Mouse (Mus musculus) spleen, adult 12 weeks (tissue): Measurements from ENCODE around the gene Arhgap40.

Experiments used
- DNase-seq: peaks from one replicate; pipeline ENCODE4 v3.0.0; 2022; ENCODE audit warnings: low spot score

Gene Arhgap40

GRCm38 (mm10) chr2:158550067-158550466 lies 37.5 kb downstream of the Arhgap40 start:
- peak; percentile 48 for DNase-seq

- no peak for DNase-seq
Measured at GRCm38 (mm10) chr2:158554366-158554765, 41.8 kb downstream of the Arhgap40 start.

- DNase-seq, result no peak
Measured at GRCm38 (mm10) chr2:158555252-158555651, 42.7 kb downstream of the Arhgap40 start.

DNA sequence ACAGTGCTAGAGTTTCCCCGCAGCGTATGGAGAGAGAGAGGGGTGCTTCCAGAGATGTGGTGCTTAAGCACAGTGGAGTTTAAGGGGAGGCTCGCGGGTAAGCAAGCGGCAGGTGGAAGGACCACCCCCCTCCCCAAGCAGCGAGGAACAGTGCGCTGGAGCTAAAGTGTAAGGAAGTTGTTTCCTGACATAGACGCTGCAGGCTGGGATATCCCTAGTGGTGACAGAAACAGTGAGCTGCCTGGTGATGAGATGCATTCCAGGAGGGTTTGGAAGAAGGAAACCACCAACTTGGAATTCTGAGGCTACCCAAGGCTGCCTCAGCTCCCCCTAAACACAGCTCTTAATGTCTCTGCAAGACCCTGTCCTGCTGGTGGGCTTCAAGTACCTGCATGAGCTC lies 43.2 kb downstream of the Arhgap40 start:
- DNase-seq, result no peak

GRCm38 (mm10) chr2:158556225-158556624 lies 43.6 kb downstream of the Arhgap40 start:
- peak; percentile 35 for DNase-seq

- no peak for DNase-seq
Measured at GRCm38 (mm10) chr2:158556750-158557149, 44.2 kb downstream of the Arhgap40 start.

GRCm38 (mm10) chr2:158559945-158560344 lies 47.3 kb downstream of the Arhgap40 start:
- DNase-seq, result no peak

DNA sequence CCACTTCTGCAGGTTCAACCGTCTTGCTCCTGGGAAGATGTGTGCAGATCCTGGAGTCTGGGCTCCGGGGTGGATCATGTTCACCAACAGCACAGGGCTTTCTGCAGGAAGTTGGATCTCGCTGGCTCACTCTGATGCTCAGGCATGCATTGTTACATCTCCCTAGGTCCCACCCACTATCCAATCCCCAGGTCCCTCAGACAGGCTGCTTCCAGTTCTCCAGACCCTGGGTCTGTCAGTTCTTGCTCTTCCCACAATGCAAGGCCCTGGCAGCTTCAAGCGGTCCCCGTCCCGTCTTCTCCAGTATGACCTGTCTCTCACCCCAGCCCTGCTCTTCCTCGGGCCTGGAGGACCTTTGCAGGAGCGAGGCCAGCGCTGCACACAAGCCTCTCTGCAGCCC lies 48.2 kb downstream of the Arhgap40 start:
- DNase-seq, result no peak

DNA sequence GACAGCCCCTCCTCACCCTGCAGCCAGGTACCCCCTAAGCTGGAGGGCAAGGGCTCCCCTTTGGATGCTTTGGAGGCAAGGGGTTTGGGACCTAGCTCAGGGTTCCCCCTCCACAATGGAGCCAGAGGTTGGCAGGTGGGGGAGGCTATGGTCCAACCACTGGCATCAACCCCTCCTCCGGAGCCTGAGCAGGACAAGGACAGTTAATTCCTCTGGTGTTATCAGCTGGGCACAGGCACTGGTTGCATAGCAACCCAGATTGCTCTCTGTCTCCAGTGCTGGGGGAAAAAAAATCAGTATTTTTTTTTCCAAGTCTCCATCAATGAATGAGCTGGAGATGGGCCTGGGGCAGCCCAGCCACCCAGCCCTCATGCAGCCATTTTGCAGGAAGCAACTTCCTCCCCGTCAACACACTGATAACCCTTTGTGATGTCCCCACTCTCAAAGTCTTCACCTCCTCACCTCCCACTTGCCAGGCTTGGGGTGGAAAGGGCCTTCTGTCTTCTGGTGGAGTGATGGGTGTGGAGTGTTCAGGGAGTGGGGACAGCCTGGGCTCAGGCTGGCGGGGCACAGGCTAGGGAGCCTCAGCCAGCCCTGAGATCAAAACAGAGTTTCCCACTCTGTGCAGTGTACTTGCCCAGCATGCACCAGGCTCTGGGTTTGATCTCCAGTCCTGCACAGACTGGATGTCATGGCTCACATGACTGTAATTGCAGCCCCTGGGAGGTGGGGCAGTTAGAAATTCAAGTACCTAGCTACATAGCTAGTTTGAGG lies 49.0 kb downstream of the Arhgap40 start:
- no peak for DNase-seq

- DNase-seq, result no peak
Measured at GRCm38 (mm10) chr2:158570421-158571081, 58.0 kb downstream of the Arhgap40 start.

DNA sequence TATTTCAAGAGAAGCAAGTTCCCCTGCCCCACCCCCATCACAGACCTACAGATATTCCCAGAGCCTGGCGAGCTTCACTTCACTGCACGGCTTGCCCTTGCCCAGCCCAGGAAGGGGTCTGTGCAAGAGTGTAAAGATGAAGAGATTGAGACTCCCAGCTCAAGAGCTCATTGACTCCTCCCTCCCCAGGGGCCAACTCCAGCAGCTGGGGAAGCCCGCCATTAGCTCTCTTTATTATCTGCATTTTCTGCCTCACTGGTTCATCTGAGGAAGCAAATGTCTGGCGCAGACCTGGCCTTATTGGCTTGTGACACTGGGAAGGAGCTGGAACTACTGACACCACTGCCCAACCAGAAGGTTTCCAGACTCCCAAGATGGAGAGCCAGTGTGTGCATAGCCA lies 67.4 kb downstream of the Arhgap40 start:
- no peak for DNase-seq

DNA sequence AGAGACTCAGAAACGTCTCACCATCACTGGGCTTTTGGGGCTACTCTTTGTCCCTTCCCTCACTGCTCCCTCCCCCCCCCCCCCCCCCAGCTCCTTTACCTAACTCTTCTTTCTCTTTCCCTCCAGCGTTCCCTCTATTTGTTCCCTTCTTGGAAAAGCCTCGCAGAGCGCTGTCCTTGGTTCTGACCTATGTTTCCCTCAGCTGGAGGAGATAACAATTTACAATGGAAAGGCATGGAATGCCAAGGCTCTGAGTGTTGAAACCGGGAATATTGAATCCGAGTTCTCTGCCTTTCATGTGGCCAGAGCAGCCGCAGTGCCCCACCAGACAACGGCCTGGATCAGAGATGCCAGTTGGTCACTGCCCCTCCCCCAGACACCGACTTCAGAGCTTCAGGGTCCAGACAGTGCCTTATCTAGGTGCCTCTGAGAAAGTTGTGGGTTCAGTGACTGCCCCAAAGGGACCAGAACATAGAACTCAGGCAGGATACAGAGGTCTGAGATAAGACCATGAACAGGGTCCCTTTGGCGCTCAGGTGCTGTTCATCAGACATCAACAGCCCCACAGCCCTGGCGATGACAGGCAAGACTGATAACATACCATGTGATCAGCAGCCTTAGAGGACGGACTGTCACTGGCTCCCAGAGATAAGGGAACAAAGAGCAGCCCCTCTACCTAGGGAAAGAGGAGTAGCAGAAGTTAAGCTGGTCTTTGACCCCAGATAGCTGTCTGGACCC lies 72.2 kb downstream of the Arhgap40 start:
- no peak for DNase-seq

- DNase-seq, result no peak
Measured at GRCm38 (mm10) chr2:158588524-158589271, 76.1 kb downstream of the Arhgap40 start.

GRCm38 (mm10) chr2:158590495-158590894 lies 77.9 kb downstream of the Arhgap40 start:
- DNase-seq, result no peak

GRCm38 (mm10) chr2:158591286-158591685 lies 78.7 kb downstream of the Arhgap40 start:
- no peak for DNase-seq

- DNase-seq, result no peak
Measured at GRCm38 (mm10) chr2:158593371-158593770, 80.8 kb downstream of the Arhgap40 start.

DNA sequence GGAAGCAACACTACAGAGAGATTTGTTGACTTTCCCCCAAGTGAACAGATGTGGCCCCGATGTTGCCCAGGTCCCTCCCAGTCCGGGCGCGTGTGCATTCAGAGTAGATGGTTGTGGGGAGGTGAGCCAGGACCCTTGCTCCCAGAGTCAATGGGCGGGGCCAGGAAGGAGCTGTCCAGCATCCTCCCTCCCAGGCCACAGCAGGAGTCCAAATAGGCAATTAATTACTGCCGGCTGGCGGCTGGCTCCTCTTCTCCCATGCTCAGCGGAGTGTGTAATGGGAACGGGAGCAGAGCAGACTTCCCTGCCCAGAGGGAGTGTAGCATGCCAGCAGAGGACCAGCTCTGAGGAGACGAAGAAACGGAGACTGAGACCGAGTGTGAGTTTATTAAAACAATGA lies 82.5 kb downstream of the Arhgap40 start:
- DNase-seq, result no peak

- no peak for DNase-seq
Measured at GRCm38 (mm10) chr2:158595577-158595976, 83.0 kb downstream of the Arhgap40 start.

GRCm38 (mm10) chr2:158596803-158597202 lies 84.2 kb downstream of the Arhgap40 start:
- no peak for DNase-seq
